Mouse (Mus musculus) yolk sac, embryonic 10.5 days (tissue): ENCODE data around the gene Kcnj11.

ENCODE experiments used
- DNase-seq: peaks from one replicate; pipeline ENCODE4 v3.0.0-alpha.2; 2017; ENCODE audit warnings: low spot score

Kcnj11 gene

DNA sequence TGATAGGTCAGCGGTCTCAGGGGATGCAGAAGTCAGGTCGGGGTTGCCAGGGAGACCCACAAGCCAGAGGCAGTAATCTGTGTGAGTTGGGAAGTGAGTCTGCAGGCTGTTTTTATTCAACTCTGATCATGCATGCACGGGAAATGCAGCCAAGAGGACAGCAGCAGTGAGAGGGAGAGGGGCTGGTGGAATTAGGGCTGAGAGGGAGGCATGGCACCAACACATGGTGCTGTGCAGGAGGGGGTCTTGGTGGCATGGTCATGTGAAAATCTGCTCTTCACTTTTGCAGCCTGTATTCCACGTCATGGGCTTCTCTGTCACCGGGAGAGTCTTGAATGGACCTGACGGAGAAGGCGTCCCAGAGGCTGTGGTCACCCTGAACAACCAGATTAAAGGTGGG is 50.6 kb downstream of the Kcnj11 start:
- no peak for DNase-seq

DNA sequence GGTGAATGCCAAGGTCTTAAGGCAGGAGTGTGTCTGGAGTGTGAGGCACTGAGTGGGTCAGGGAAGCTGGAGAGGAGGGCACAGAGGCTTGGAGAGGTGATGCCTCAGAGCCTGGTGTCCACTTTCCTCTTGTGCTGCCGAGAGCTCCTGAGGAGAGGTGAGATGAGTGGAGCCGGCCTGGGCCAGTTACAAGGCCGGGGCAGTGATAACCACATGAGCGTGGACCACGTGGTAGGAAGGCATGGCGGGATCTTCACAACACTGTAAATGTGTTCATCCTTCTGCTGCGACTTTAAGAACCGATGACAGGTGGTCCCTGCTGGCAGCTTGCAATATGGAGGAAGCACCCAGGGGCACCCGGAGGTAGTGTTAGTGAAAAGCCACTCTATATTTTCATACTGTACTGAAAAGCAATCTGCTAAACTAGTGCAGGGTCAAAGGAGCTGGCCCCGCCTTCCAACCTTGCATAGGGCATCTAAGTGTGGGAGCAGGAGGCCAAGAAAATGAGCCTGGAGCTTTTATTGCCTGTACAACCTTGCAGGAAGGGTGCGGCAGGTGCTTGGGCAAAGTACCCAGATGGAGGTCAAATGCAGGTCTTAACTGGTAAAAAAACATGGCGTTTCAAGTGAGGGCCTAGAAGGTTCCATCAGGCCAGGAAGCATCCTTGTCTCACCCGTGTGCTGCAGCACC is 52.5 kb downstream of the Kcnj11 start:
- no peak for DNase-seq

DNA sequence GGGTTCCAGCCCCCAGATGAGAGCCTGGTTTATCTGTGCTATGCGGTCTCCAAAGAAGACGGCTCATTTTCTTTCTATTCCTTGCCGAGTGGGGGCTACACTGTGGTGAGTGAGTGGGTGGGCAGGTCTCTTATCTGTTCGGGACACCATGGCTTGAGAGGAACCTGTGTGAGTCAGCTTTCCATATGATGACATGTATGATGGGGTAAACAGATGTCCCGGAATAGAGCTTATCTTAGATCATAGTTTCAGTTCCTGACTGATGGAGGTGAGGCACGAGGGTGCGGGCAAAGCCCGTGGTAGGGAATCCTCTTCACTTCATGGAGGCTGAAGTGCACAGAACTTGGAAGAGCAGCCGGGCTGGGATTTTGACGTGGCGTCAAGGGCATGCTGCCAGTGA is 54.7 kb downstream of the Kcnj11 start:
- no peak for DNase-seq

DNA sequence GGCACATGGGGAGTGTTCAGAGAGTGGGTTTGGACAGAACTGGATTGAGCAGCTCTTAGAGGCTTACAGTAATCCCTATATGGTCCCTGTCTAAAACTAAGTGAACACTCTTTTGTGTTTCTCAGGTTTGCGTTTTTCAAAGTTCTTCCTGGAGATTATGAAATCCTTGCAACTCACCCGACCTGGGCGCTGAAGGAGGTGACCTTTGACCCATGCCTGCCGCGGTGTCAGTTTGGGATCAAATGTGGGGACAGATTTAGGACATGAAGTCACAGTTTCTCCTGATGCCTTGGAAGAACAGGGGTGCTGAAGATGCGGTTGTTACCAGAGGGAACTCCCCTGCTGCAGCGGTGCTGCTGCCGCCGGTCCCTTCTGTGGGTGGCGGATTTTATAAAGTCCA is 56.5 kb downstream of the Kcnj11 start:
- DNase-seq = peak; percentile 55
